Mouse (Mus musculus) cerebellum, adult 11-12 months (tissue): ENCODE results near the gene Hmcn2.
A peak's percentile ranks its signal among the peaks of the same experiment; 100 is the strongest.

Experiments used
- DNase-seq: peaks from one replicate; pipeline ENCODE4 v3.0.0; 2022

Gene Hmcn2

DNA sequence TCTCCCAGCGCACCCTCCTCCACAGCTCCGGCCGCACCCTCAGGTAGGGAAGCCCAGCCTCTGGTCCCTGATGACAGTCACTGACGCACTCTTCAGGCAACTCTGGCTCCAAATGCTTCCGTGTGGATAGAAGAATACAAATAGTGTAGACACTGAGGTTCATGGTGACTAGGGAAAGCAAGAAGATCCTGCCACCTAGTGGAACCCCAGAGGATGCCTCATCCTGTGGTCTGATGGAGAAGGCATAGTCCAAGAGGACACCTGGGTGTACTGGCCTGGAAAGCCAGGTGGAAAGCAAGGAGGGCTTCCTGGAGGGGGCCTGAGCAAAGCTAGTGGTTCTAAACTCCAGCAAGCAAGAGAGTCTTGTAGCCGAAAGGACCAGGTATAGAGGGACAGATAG, 106.7 kb downstream of the Hmcn2 start:
- no peak for DNase-seq

DNA sequence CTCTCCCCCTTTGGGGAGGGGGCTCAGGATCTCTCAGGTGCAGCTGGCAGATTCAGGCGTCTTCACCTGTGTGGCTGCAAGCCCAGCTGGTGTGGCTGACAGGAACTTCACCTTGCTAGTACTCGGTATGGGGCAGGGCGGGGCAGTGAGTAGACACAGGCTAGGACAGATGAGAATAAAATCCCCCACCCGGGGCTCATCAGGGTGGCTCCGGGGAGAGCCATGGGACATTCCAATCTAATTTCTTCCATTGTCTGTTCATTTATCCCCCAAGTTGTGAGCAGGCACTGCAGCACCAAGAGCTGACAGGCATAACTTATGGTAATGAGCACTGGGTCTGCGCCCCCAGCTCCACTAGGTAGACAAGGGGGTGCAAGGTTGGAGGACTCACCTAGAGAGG, 108.4 kb downstream of the Hmcn2 start:
- DNase-seq, result no peak

DNA sequence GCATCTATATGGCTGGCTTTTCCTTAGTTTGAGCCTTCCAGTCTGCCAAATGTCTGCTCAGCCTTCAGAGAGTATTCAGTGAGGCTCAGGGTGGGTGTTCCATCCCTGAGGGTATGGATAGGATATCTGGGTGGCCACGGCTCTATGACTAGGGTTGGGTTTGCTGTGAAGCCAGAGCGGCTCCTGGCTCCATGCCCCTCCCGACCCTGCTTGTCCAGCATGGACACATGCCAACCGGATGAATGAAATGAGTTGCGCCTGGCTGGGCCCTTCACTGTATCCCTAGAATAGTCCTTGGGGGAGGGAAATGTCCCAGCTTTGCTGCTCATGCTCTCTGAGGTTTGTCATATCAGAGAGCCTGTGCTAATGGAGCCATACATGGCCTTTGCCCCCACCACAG, 117.3 kb downstream of the Hmcn2 start:
- no peak for DNase-seq

GRCm38 (mm10) chr2:31434746-31435145, 120.5 kb downstream of the Hmcn2 start:
- DNase-seq, result no peak

- no peak for DNase-seq
These were observed 121.4 kb downstream of the Hmcn2 start for GRCm38 (mm10) chr2:31435567-31435966.

DNA sequence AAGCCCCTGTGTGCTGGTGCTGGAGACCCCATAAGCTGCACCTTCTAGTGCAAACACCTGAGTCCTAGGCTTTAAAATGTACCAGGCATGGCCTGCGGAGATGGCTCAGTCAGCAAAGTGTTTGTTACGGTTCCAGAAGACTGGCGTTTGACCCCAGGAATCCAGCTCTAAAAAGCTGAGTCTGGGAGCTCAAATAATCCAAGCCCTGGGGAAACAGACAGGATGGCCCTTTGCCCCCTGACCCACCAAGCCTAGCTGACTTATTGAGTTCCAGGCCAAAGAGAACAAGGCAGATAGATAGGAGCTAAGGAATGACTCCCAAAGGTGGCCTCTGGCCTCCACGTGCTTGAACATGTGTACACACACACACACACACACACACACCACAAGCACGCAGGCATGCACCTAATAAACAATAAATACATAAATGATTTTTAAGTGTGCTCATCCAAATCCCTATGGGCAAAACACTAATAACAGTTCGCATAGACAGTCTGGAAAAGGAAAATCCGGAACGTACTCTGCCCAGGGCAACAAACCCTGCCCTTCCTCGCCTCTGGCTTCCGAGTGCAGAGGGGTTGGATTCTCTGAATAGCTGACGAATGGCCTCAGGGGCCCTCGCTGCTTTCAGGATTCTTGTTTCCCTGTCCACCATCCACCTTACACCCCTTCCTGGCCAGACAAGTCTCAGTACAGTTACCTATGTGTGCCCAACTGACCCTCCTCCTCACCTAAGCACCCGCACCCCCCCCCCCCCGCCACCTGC, 123.4 kb downstream of the Hmcn2 start:
- no peak for DNase-seq

DNA sequence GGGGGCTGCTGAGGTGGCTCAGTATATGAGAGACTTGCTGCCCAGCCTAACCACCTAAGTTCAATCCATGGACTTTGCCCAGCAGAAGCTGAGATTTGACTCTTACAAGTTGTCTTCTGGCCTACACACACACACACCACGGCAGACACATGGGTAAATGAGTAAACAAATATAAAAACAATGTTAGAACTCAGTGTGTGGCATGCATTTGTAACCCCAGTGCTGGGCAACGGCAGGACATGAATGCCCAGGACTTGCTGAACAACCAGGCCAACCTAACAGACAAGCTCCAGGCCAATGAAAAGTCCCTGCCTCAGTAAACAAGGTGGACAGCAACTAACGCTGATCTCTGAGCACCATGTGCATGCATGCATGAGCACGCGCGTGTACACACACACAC, 125.4 kb downstream of the Hmcn2 start:
- DNase-seq, result no peak

- no peak for DNase-seq
These were observed 128.4 kb downstream of the Hmcn2 start for GRCm38 (mm10) chr2:31442480-31443160.

DNA sequence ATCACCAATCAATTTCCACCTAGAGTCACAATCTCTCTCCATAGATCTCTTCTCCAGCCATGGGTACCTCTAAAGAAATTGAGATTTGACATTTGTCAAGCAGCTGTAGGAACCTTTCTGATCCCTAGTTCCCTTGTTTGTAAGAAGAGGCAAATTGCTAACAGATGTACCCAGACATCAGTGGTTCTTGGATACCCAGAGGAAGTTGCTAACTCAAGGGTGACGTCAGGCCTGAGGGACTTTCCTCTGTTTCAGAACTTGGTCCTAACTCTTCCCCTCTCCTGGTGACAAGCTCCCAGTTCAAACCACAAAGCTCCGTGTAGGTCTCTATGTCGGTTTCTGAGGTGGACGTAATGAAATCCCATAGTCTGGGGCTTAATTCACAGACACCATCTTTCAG, 131.8 kb downstream of the Hmcn2 start:
- DNase-seq, result no peak

GRCm38 (mm10) chr2:31446456-31446855, 132.2 kb downstream of the Hmcn2 start:
- no peak for DNase-seq

DNA sequence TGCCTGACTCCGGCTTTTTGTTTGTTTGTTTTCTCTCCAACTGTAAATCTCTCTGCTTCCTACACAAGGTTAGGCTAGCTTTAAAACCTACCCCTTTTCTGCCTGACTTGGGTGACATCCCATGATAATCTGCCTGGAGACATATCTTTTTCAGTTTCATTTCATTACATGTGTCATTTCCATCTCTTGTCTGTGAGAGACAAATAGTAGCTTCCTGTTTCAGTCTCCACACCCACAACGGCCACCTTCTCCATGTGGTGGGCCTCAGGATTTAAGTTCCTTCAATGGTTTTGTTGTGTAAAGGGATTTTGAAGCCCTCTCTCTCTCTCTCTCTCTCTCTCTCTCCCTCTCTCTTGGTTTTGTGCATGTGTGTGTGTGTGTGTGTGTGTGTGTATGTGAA, 133.3 kb downstream of the Hmcn2 start:
- DNase-seq, result no peak

- no peak for DNase-seq
These were observed 134.7 kb downstream of the Hmcn2 start for GRCm38 (mm10) chr2:31448756-31449440.

DNA sequence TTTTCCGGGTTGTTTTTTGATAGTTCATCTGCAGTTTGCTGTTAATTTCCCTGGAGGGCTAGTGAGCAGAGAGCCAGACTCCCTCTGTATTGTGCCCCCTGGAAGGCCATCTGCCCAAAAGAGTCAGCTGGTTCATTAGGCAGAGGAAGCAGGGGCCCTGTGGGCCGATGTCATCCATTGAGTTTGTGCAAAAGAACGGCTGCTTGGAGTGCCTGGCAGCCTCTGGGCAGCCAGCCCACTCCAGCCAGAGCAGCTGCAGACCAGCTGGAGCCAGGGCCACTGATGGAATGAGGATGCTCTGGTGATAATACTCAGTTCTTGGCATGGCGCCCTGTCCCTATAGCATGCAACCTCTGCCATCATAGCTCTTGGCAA, 135.2 kb downstream of the Hmcn2 start:
- peak; percentile 35 for DNase-seq

DNA sequence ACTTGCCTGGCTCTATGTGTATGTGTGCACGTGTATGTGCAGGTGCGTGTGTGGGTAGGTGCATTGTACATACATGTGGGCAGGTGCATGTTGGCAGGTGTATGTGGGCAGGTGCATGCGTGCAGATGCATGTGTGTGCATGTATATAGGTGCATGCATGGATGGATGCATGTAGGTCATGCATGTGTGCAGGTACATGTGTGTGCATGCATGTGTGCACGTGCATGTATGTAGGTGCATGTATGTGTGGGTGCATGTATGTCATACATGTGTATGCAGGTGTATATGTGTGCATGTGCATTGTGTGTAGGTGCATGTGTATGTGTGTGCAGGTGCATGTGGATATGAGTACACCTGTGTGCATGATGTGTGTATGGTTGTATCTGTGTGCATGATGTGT, 135.7 kb downstream of the Hmcn2 start:
- no peak for DNase-seq

DNA sequence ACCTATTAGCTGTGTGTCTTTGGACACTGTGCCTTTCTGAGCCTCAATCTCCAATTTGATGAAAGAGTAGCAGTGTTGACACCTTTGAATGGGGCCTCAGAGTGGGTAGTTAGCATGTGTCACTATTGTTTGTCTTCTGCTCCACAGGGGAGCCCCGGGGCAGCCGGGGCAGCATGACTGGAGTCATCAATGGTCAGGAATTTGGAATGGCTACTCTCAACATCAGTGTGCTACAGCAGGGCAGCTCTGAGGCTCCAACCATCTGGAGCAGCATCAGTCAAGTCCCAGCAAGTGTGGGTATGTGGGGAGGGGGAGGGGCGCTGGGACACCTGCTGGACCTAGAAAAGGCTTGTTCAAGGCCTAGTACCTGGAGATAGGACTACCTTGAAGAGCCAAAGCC, 136.4 kb downstream of the Hmcn2 start:
- no peak for DNase-seq

GRCm38 (mm10) chr2:31451530-31451929, 137.3 kb downstream of the Hmcn2 start:
- DNase-seq, result no peak

GRCm38 (mm10) chr2:31453011-31453410, 138.8 kb downstream of the Hmcn2 start:
- no peak for DNase-seq

- no peak for DNase-seq
These were observed 139.5 kb downstream of the Hmcn2 start for GRCm38 (mm10) chr2:31453559-31454177.

- no peak for DNase-seq
These were observed 140.1 kb downstream of the Hmcn2 start for GRCm38 (mm10) chr2:31454280-31454679.

GRCm38 (mm10) chr2:31455418-31455817, 141.2 kb downstream of the Hmcn2 start:
- DNase-seq, result no peak

GRCm38 (mm10) chr2:31458460-31458859, 144.2 kb downstream of the Hmcn2 start:
- no peak for DNase-seq

DNA sequence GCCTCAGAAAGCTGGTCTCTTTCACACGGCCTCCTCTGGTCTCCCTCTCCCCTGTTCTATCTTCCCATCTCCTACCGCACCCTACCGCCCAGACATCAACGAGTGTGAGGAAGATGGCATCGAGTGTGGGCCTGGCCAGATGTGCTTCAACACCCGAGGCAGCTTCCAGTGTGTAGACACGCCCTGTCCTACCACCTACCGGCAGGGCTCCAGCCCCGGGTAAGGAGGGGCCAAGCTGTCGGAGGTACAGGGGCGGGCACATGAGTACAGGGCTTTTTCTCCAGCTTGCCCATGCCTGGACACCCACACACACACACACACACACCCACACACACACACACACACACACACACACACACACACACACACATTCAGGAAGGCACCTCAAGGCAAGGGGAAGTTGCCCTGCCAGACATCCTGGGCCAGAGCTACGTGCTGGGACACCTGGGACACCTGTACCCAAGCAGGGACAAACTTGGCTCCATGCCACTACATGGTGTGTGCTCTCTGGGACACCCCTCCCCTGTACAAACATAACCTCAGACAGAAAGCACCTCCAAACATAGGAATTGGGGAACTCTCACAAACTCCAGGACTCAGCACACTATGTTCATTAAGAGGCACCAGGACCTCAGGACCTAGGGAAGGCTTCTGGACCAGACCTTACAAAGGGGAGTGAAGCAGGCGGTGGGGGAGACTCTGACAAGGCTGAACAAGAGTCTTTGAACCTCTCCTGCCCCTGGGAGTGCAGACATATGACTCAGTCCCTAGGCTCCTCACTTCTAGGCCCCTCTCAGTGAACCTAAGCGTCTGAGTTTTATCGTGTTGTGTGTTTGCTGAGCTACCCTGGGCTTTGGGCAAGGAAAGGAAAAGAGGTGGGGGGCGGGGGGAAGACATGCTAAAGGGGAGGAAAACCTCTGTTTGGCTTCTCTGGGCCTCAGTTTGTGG, 145.0 kb downstream of the Hmcn2 start:
- no peak for DNase-seq
